Mouse (Mus musculus) spleen, adult 18-20 months (tissue): ENCODE results near the gene Cflar.
A peak's percentile ranks its signal among the peaks of the same experiment; 100 is the strongest.
"Not testable (repeated sequence)": the region's sequence is repeated elsewhere in the genome, so short reads cannot be mapped to it uniquely, and the experiment has no call there.

Experiments
- DNase-seq, 2 experiments: peaks; one replicate each; pipeline ENCODE4 v3.0.0; 2022; ENCODE audit warnings: mixed read lengths in 2 of 2

Gene Cflar

GRCm38 (mm10) chr1:58727747-58728589 lies 16.7 kb downstream of the Cflar start:
- DNase-seq = no peak

GRCm38 (mm10) chr1:58728590-58728868 lies 17.2 kb downstream of the Cflar start:
- DNase-seq = no peak

GRCm38 (mm10) chr1:58733636-58734035 lies 22.3 kb downstream of the Cflar start:
- no peak for DNase-seq

GRCm38 (mm10) chr1:58734043-58734920 lies 23.0 kb downstream of the Cflar start:
- DNase-seq = no peak

GRCm38 (mm10) chr1:58735962-58736361 lies 24.7 kb downstream of the Cflar start:
- DNase-seq = no peak

GRCm38 (mm10) chr1:58736968-58737367 lies 25.7 kb downstream of the Cflar start:
- DNase-seq = no peak

- DNase-seq = no peak
Observed at GRCm38 (mm10) chr1:58739529-58739928, 28.2 kb downstream of the Cflar start.

GRCm38 (mm10) chr1:58742571-58743021 lies 31.3 kb downstream of the Cflar start:
- DNase-seq = no peak

GRCm38 (mm10) chr1:58743252-58743651 lies 31.9 kb downstream of the Cflar start:
- no peak for DNase-seq

GRCm38 (mm10) chr1:58744645-58745044 lies 33.3 kb downstream of the Cflar start:
- no peak for DNase-seq

GRCm38 (mm10) chr1:58746880-58747279 lies 35.6 kb downstream of the Cflar start:
- no peak for DNase-seq

GRCm38 (mm10) chr1:58759451-58759850 lies 48.1 kb downstream of the Cflar start:
- DNase-seq = no peak

- DNase-seq = no peak
Observed at GRCm38 (mm10) chr1:58760581-58760980, 49.3 kb downstream of the Cflar start.

GRCm38 (mm10) chr1:58761391-58762275 lies 50.3 kb downstream of the Cflar start:
- DNase-seq = peak in 1 of 2 experiments; percentile 36

GRCm38 (mm10) chr1:58762576-58762975 lies 51.3 kb downstream of the Cflar start:
- DNase-seq = no peak

GRCm38 (mm10) chr1:58766446-58766845 lies 55.1 kb downstream of the Cflar start:
- DNase-seq = not testable (repeated sequence)

GRCm38 (mm10) chr1:58769136-58769535 lies 57.8 kb downstream of the Cflar start:
- DNase-seq = no peak

- DNase-seq = no peak
Observed at GRCm38 (mm10) chr1:58769701-58770100, 58.4 kb downstream of the Cflar start.

GRCm38 (mm10) chr1:58770111-58770720 lies 58.9 kb downstream of the Cflar start:
- DNase-seq = peak in 1 of 2 experiments; percentile 38

GRCm38 (mm10) chr1:58772084-58772483 lies 60.8 kb downstream of the Cflar start:
- no peak for DNase-seq

- DNase-seq = no peak
Observed at GRCm38 (mm10) chr1:58773280-58773679, 62.0 kb downstream of the Cflar start.

GRCm38 (mm10) chr1:58773905-58774304 lies 62.6 kb downstream of the Cflar start:
- DNase-seq = no peak
